Mouse (Mus musculus) E14TG2a.4 (cell line): Measurements from ENCODE around the gene Gm20388.

Experiments used
- CTCF ChIP-seq: conservative IDR thresholded peaks from 2 replicates; pipeline ENCODE4 v1.5.1; 2014; ENCODE audit warnings: low read length
- POU5F1 ChIP-seq: IDR thresholded peaks from 2 replicates; pipeline ENCODE4 v1.6.1; 2014; ENCODE audit warnings: low read length, borderline replicate concordance

GRCm38 (mm10) chr8:121911400-121911799 lies 2000.8 kb downstream of the Gm20388 start:
- no peak for TF ChIP-seq CTCF
- TF ChIP-seq POU5F1 = no peak
